Mouse (Mus musculus) lung, postnatal 36 days (tissue): Measurements from ENCODE around the gene Papln.

Experiments
- DNase-seq: peaks from one replicate; pipeline ENCODE4 v3.0.0; 2022; ENCODE audit warnings: mixed read lengths

The Papln gene

GRCm38 (mm10) chr12:83841409-83842190 is 78.2 kb downstream of the Papln start:
- DNase-seq = no peak
